8 mouse cellular contexts compared by ENCODE assay signal in the genomic region with DNA sequence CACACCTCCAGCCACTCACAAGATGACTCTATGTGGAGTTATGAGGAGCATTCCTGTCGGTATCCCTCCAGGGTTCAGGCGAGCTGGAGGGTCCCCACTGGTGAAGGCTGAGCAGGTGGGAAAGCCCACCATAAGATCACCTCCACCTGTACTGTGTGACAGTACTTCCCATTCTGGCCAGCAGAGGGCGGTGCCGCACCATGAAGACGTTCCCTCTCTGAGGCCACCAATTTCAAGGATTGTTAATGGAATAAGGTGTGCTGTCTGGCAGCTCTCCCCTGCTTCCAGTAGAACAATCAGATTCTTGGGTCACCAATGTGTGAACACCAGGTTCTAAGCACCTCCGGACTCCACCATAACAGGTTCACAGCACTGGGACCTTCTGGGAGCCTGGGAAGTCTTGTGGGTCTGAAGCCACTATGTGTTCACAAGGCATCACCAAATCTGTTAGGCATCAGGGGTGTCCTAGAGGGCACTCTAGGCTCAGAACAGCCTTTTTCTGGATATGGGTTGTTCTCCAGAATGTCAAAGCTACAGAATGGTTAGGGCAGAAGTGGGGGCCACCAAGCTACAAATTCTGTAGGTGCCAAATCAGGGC. TPM values are rescaled to one million over a fixed set of nuclear protein-coding genes. Genes with fewer than 3 reads are reported as not detected.
DNase-seq lines count a peak whose midpoint lies in the region; ATAC-seq and TF ChIP-seq lines count a peak whose summit lies in the region.

No protein-coding gene starts in this region.

- 0 out of 2 replicates have a peak, but pooled peaks cover 2% of the 10 kb centered on the region for H3K27me3 ChIP-seq in hindbrain, postnatal 0 days (ENCODE audit: insufficient read depth, low read length)

- H3K9ac ChIP-seq in hindbrain, postnatal 0 days (replicated peaks; ENCODE audit: low read length): no peak overlapping the region

- no peaks in the 10 kb centered on the region for H3K36me3 ChIP-seq in hindbrain, postnatal 0 days (ENCODE audit: insufficient read depth, low read length)

- no peak overlapping the region for H3K4me2 ChIP-seq in hindbrain, postnatal 0 days (ENCODE audit: low read depth, low read length)

- TF ChIP-seq CTCF in hindbrain, postnatal 0 days (IDR thresholded peaks at IDR 0.05; ENCODE audit: low read depth): peak; percentile 98

- H3K4me1 ChIP-seq in hindbrain, postnatal 0 days (ENCODE audit: insufficient read depth, low read length): peaks cover 9% of the 10 kb centered on the region

- peak; percentile 79 for DNase-seq in adipocyte (ENCODE audit: low spot score)
- peak; percentile 95 to 98 for DNase-seq in cerebellum, postnatal 14 days
- peak; percentile 84 to 85 for DNase-seq in frontal cortex, postnatal 36 days (ENCODE audit: low spot score in 2 of 2)
- peak; percentile 83 for DNase-seq in hindbrain, postnatal 0 days (ENCODE audit: low spot score)
- peak; percentile 71 to 86 for DNase-seq in left cerebral cortex, adult 18-20 months (ENCODE audit: low spot score in 2 of 2)
- DNase-seq in right cerebral cortex, postnatal 36 days (ENCODE audit: low spot score in 2 of 2): peak; percentile 47 to 60
- DNase-seq in urinary bladder, postnatal 4 days (ENCODE audit: low spot score in 2 of 2): peak; percentile 60 to 87

- peak; percentile 76 for ATAC-seq in hindbrain, postnatal 0 days
- ATAC-seq in megakaryocyte-erythroid progenitor cell, adult 5-6 weeks (replicated peaks; ENCODE audit: low FRiP score, low TSS enrichment, poor library complexity, severe bottlenecking): peak; percentile 65

- WGBS in hindbrain, postnatal 0 days: 2% methylated on average over 6 of the region's 6 CpGs

- H3K4me3 ChIP-seq in hindbrain, postnatal 0 days (ENCODE audit: low read length): no peak overlapping the region

- no peaks in the 10 kb centered on the region for H3K9me3 ChIP-seq in hindbrain, postnatal 0 days (ENCODE audit: low read length)

- no peak overlapping the region for H3K27ac ChIP-seq in hindbrain, postnatal 0 days

RNA-seq across cellular contexts. Expression of gene Atoh8, which starts 49.4 kb away (rescaled TPM):
- total RNA-seq in hindbrain, postnatal 0 days (2014; rRNA removed): 6.5 and 8.1 TPM in 2 replicates
- polyA plus RNA-seq in hindbrain, postnatal 0 days (2015; fragmentation: Nextera tagmentation; extraction: Ambion mirVana): 3.8 and 5.2 TPM in 2 replicates
- total RNA-seq in left cerebral cortex, adult 18-20 months (2021): 1 to 10 TPM; 1.6 to 2.3 TPM
- total RNA-seq in megakaryocyte-erythroid progenitor cell, adult 5-6 weeks (2014; fragmentation: Nextera tagmentation): not detected in 2 replicates
- 0.91 TPM in 1 of 2 replicates, not detected in the other for total RNA-seq in megakaryocyte-erythroid progenitor cell, adult 5-6 weeks (2017)
